Mouse (Mus musculus) embryonic fibroblast, embryonic 13.5 days (primary cell): ENCODE measurements around the gene Adal. TPM values are rescaled to one million over a fixed set of nuclear protein-coding genes. Genes with fewer than 3 reads are reported as not detected.
"Not testable (repeated sequence)": the region's sequence is repeated elsewhere in the genome, so short reads cannot be mapped to it uniquely, and the experiment has no call there.

ENCODE experiments used
- H3K27ac ChIP-seq: 2 replicates; pipeline ENCODE4 v1.5.1; 2012; ENCODE audit warnings: low read length, control low read depth, inconsistent platforms; ENCODE audit not compliant: insufficient read depth
- H3K4me1 ChIP-seq: 2 replicates; pipeline ENCODE4 v1.6.1; 2011; ENCODE audit warnings: low read length; ENCODE audit not compliant: control insufficient read depth, insufficient read depth
- H3K4me3 ChIP-seq: 2 replicates; pipeline ENCODE4 v1.5.1; 2011; ENCODE audit warnings: mild to moderate bottlenecking, control low read depth, low read length; ENCODE audit not compliant: insufficient read depth
- CTCF ChIP-seq: IDR thresholded peaks from 2 replicates; pipeline ENCODE4 v1.5.1; 2011; ENCODE audit warnings: mild to moderate bottlenecking, control low read depth, low read length, moderate library complexity, borderline replicate concordance; ENCODE audit not compliant: insufficient read depth
- POLR2A ChIP-seq: IDR thresholded peaks from 2 replicates; pipeline ENCODE4 v1.6.1; 2011; ENCODE audit warnings: low read depth, mild to moderate bottlenecking, control low read depth, low read length, moderate library complexity
- polyA plus RNA-seq: library from polyadenylated mRNA; stranded (reverse); fragments of >200 nt; gene quantifications from 2 replicates; pipeline ENCODE4 v1.2.4, GENCODE M21; 2011; ENCODE audit warnings: low read depth; ENCODE audit not compliant: missing spikeins, insufficient read length

Gene Adal
- 7.2 and 10.0 TPM in 2 replicates for polyA plus RNA-seq

- H3K4me1 ChIP-seq = peaks cover 2% of the 10 kb centered on the region
- H3K4me3 ChIP-seq = peak within 1 kb of the TSS; percentile 65
- peak within 1 kb of the TSS; percentile 81 for H3K27ac ChIP-seq
- no peak for TF ChIP-seq CTCF
- peak; percentile 92 for TF ChIP-seq POLR2A
Observed at GRCm38 (mm10) chr2:121140018-121140882, at the start of gene Adal, which contains the start of gene Lcmt2. Gene Adal, plus strand, starts transcription at chr2:121140428. Gene Lcmt2, minus strand, starts transcription at chr2:121140653.

- Histone ChIP-seq H3K4me1 (no peaks in the 10 kb centered on the region), H3K4me3 (no peak overlapping the region)
- TF ChIP-seq CTCF (peak; percentile 40; the same call in 1 of the 2 replicates), POLR2A (no peak)
Observed at GRCm38 (mm10) chr2:121102051-121102450, 38.2 kb upstream of the Adal start.

GRCm38 (mm10) chr2:121105940-121106339 lies 34.3 kb upstream of the Adal start:
- no peak overlapping the region for H3K27ac ChIP-seq
- no peaks in the 10 kb centered on the region for H3K4me1 ChIP-seq
- no peak overlapping the region for H3K4me3 ChIP-seq
- TF ChIP-seq POLR2A (no peak), CTCF (no peak)

More at GRCm38 (mm10) chr2:121102051-121102450, 38.2 kb upstream of the Adal start:
- no peak overlapping the region for H3K27ac ChIP-seq

DNA sequence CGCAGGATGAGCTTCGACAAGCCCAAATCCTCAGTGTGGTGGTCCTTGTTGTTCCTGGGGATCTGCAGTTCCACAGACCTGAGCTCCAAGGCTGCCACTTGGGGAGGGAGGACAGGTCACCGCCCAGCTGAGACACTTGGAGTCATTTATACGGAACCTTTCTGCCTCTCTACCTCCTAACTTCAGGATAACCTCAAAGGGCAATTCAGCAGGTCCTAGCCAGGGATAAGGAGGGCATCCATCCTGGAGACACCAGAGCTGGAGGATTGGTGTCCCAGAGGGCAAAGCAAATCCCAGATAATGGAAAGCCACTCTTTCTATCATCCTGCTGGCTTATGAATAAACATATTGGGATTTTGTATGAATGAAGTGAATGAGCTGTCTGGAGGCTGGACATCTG lies 30.5 kb upstream of the Adal start, which contains the start of gene Tgm7:
Gene Tgm7, minus strand, starts transcription at position 101 of the 400 bp plus-strand sequence.
- H3K4me3 ChIP-seq = no peak within 1 kb of the TSS
- no peak within 1 kb of the TSS for H3K27ac ChIP-seq
- TF ChIP-seq POLR2A (no peak), CTCF (no peak)
- H3K4me1 ChIP-seq = no peaks in the 10 kb centered on the region

- Histone ChIP-seq H3K27ac (no peak overlapping the region), H3K4me3 (no peak overlapping the region), H3K4me1 (no peaks in the 10 kb centered on the region)
- TF ChIP-seq CTCF (no peak), POLR2A (no peak)
Observed at GRCm38 (mm10) chr2:121115418-121115817, 24.8 kb upstream of the Adal start.

- Histone ChIP-seq H3K27ac (no peak overlapping the region), H3K4me3 (no peak overlapping the region), H3K4me1 (no peaks in the 10 kb centered on the region)
- TF ChIP-seq CTCF = no peak
- no peak for TF ChIP-seq POLR2A
Observed at GRCm38 (mm10) chr2:121119260-121119659, 21.0 kb upstream of the Adal start.

GRCm38 (mm10) chr2:121126302-121126701 lies 13.9 kb upstream of the Adal start:
- H3K4me3 ChIP-seq, H3K27ac ChIP-seq, H3K4me1 ChIP-seq: not testable (repeated sequence)

GRCm38 (mm10) chr2:121127536-121127935 lies 12.7 kb upstream of the Adal start:
- Histone ChIP-seq H3K27ac (no peak overlapping the region), H3K4me1 (no peaks in the 10 kb centered on the region), H3K4me3 (no peak overlapping the region)
- no peak for TF ChIP-seq POLR2A

DNA sequence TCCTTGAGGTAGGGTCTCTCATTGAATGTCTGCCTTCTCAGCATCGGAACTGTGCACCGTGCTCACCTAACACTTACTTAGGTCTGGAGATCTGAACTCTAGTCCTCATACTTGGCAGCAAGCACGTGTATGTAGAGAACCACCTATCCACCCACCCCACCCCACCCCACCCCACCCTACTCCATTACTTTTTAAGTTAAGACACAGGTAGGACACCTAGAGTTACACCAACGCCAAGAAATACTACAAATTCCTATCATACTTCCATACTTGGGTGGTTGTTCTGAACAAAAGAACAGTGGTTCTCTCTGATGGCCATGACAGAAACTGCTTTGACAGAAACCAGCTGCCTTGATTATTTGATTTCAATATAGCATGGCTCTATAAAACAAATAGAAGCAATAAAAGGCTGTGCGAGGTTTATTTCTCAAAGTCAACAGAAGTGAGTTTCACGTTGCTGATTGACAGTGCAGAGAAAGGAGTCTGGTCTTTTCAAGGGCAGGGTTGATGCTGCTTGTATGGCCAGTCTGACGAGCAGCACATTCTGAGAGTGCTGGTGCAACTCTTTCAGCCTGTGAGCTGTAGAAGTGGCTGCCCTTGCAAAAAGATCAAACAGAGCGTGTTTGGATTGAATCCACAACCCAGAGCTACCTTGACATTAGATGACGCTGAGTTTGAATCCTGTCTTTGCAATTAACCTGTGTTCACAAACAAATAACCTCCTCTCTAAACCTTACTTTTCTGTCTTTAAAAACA lies 11.2 kb upstream of the Adal start:
- TF ChIP-seq POLR2A (no peak), CTCF (no peak)
- Histone ChIP-seq H3K4me3 (no peak overlapping the region), H3K27ac (no peak overlapping the region), H3K4me1 (no peaks in the 10 kb centered on the region)

- no peaks in the 10 kb centered on the region for H3K4me1 ChIP-seq
- H3K27ac ChIP-seq = no peak overlapping the region
- TF ChIP-seq POLR2A (no peak), CTCF (no peak)
- no peak overlapping the region for H3K4me3 ChIP-seq
Observed at GRCm38 (mm10) chr2:121132822-121133221, 7.4 kb upstream of the Adal start.
